Mouse (Mus musculus) liver, adult (tissue): ENCODE measurements around the gene Syn3.

Experiments used
- GATA4 ChIP-seq: IDR thresholded peaks from 2 replicates; pipeline ENCODE4 v1.6.1; 2014; ENCODE audit warnings: mild to moderate bottlenecking, low read length; ENCODE audit not compliant: insufficient replicate concordance

Gene Syn3

GRCm38 (mm10) chr10:86441765-86442164 is 56.9 kb downstream of the Syn3 start:
- no peak for TF ChIP-seq GATA4

- TF ChIP-seq GATA4 = no peak
Measured at GRCm38 (mm10) chr10:86439640-86440039, 59.1 kb downstream of the Syn3 start.

GRCm38 (mm10) chr10:86437294-86437693 is 61.4 kb downstream of the Syn3 start:
- TF ChIP-seq GATA4 = no peak

- TF ChIP-seq GATA4 = no peak
Measured at GRCm38 (mm10) chr10:86429651-86430050, 69.0 kb downstream of the Syn3 start.

GRCm38 (mm10) chr10:86427956-86428355 is 70.7 kb downstream of the Syn3 start:
- TF ChIP-seq GATA4 = no peak

- TF ChIP-seq GATA4 = no peak
Measured at GRCm38 (mm10) chr10:86425690-86426530, 72.8 kb downstream of the Syn3 start.

- TF ChIP-seq GATA4 = no peak
Measured at GRCm38 (mm10) chr10:86421731-86422370, 76.8 kb downstream of the Syn3 start.

- peak; percentile 15; the same call in 1 of the 2 replicates for TF ChIP-seq GATA4
Measured at GRCm38 (mm10) chr10:86418931-86419330, 79.8 kb downstream of the Syn3 start.

- no peak for TF ChIP-seq GATA4
Measured at GRCm38 (mm10) chr10:86418345-86418744, 80.4 kb downstream of the Syn3 start.

GRCm38 (mm10) chr10:86416806-86417205 is 81.9 kb downstream of the Syn3 start:
- no peak for TF ChIP-seq GATA4

- TF ChIP-seq GATA4 = no peak
Measured at GRCm38 (mm10) chr10:86410868-86411267, 87.8 kb downstream of the Syn3 start.

GRCm38 (mm10) chr10:86406952-86407351 is 91.7 kb downstream of the Syn3 start:
- TF ChIP-seq GATA4 = peak; percentile 18; the same call in 1 of the 2 replicates

GRCm38 (mm10) chr10:86398347-86398720 is 100.4 kb downstream of the Syn3 start:
- TF ChIP-seq GATA4 = no peak

GRCm38 (mm10) chr10:86397577-86398346 is 100.9 kb downstream of the Syn3 start:
- TF ChIP-seq GATA4 = peak; percentile 14; the same call in 1 of the 2 replicates

GRCm38 (mm10) chr10:86392399-86392798 is 106.3 kb downstream of the Syn3 start:
- no peak for TF ChIP-seq GATA4

- no peak for TF ChIP-seq GATA4
Measured at GRCm38 (mm10) chr10:86389913-86390312, 108.8 kb downstream of the Syn3 start.
